Mouse (Mus musculus) CH12.LX (cell line): ENCODE data around the gene Dars.

ENCODE experiments used
- CTCF ChIP-seq, 2 experiments: IDR thresholded peaks in 1 of 2; conservative IDR thresholded peaks in 1 of 2; 2 replicates each; pipeline ENCODE4 v1.5.1; 2011 to 2012; ENCODE audit warnings: low read depth in 2 of 2, low read length in 2 of 2, improper control_type of control experiment in 1 of 2, inconsistent platforms in 1 of 2, mild to moderate bottlenecking in 1 of 2, moderate library complexity in 1 of 2
- ELF1 ChIP-seq: IDR thresholded peaks from 2 replicates; pipeline ENCODE4 v1.6.1; 2014; ENCODE audit warnings: low read depth, mild to moderate bottlenecking, inconsistent platforms, low read length, improper control_type of control experiment
- MAZ ChIP-seq: IDR thresholded peaks from 2 replicates; pipeline ENCODE4 v1.6.1; 2012; ENCODE audit warnings: low read depth, mild to moderate bottlenecking, inconsistent platforms, low read length, improper control_type of control experiment, moderate library complexity
- POLR2A ChIP-seq: IDR thresholded peaks from 2 replicates; pipeline ENCODE4 v1.6.1; 2011; ENCODE audit warnings: low read depth, mild to moderate bottlenecking, improper control_type of control experiment, low read length
- POLR2AphosphoS2 ChIP-seq: IDR thresholded peaks from 2 replicates; pipeline ENCODE4 v1.6.1; 2011; ENCODE audit warnings: low read depth, low read length, improper control_type of control experiment
- RCOR1 ChIP-seq: conservative IDR thresholded peaks from 2 replicates; pipeline ENCODE4 v1.6.1; 2012; ENCODE audit warnings: low read depth, mild to moderate bottlenecking, inconsistent platforms, low read length, improper control_type of control experiment

- TF ChIP-seq RCOR1 (no peak), POLR2AphosphoS2 (no peak), CTCF (conservative IDR thresholded peaks at IDR 0.05 in 1 of 2, IDR thresholded peaks at IDR 0.05 in 1 of 2; ENCODE audit: low read depth in 2 of 2, low read length in 2 of 2) (no peak), ELF1 (no peak), MAZ (no peak), POLR2A (no peak)
Observed at GRCm38 (mm10) chr1:128398738-128399445, 18.3 kb downstream of the Dars start.
